Comparison of ENCODE assay signal across 8 mouse cellular contexts in genomic region chr11:101189495-101190180, GRCm38 (mm10). TPM values are rescaled to one million over a fixed set of nuclear protein-coding genes. Genes with fewer than 3 reads are reported as not detected.
A peak's percentile ranks its signal among the peaks of the same experiment; 100 is the strongest.
DNase-seq lines count a peak whose midpoint lies in the region; ATAC-seq and TF ChIP-seq lines count a peak whose summit lies in the region.

No protein-coding gene starts in this region.

- TF ChIP-seq POLR2A in MEL (IDR thresholded peaks at IDR 0.05; ENCODE audit: control insufficient read depth in 1 of 2, insufficient read depth in 1 of 2, low read depth in 1 of 2, low read length in 2 of 2, poor library complexity in 1 of 2) = peak in 1 of 2 experiments; percentile 30; a peak in 1 of 4 replicates
- no peak for TF ChIP-seq POLR2A in brain, embryonic 14.5 days (IDR thresholded peaks at IDR 0.05; ENCODE audit: borderline replicate concordance, extremely low read depth, insufficient read depth, insufficient read length, poor library complexity, severe bottlenecking)
- TF ChIP-seq POLR2A in embryonic fibroblast, embryonic 13.5 days (IDR thresholded peaks at IDR 0.05; ENCODE audit: low read depth, low read length) = peak; percentile 38; the same call in 1 of the 2 replicates

- H3K27me3 ChIP-seq in MEL (ENCODE audit: control insufficient read depth in 1 of 2, insufficient read depth in 2 of 2, low read length in 2 of 2) = no peaks in the 10 kb centered on the region
- no peaks in the 10 kb centered on the region for H3K27me3 ChIP-seq in heart, embryonic 13.5 days (replicated peaks)
- H3K27me3 ChIP-seq in lung, embryonic 16.5 days (ENCODE audit: control insufficient read depth, insufficient read depth, low read depth, low read length) = no peaks in the 10 kb centered on the region

- peak; percentile 83 to 92 for TF ChIP-seq EP300 in MEL (IDR thresholded peaks at IDR 0.05; ENCODE audit: low read depth in 1 of 2, low read length in 2 of 2)

- peak; percentile 48; the same call in 1 of the 2 replicates for ATAC-seq in heart, embryonic 13.5 days (ENCODE audit: extremely low read depth, insufficient number of reproducible peaks, low FRiP score, low TSS enrichment)
- peak; percentile 91 for ATAC-seq in lung, embryonic 16.5 days (ENCODE audit: low read depth)

- H3K27ac ChIP-seq in MEL (ENCODE audit: control insufficient read depth, low read depth, low read length) = peak overlapping the region; percentile 69
- H3K27ac ChIP-seq in embryonic fibroblast, embryonic 13.5 days (ENCODE audit: insufficient read depth, low read length) = peak overlapping the region; percentile 79
- peak overlapping the region; percentile 85 for H3K27ac ChIP-seq in heart, embryonic 13.5 days (replicated peaks)
- peak overlapping the region; percentile 90 for H3K27ac ChIP-seq in lung, embryonic 16.5 days (ENCODE audit: low read length)

- H3K4me3 ChIP-seq in MEL (ENCODE audit: control insufficient read depth in 1 of 2, insufficient read depth in 1 of 2, low read depth in 2 of 2, low read length in 2 of 2) = no peak overlapping the region; a peak in 1 of 4 replicates
- no peak overlapping the region for H3K4me3 ChIP-seq in embryonic fibroblast, embryonic 13.5 days (ENCODE audit: insufficient read depth, low read length)
- H3K4me3 ChIP-seq in heart, embryonic 13.5 days = no peak overlapping the region
- no peak overlapping the region for H3K4me3 ChIP-seq in lung, embryonic 16.5 days (ENCODE audit: low read length)

- H3K4me1 ChIP-seq in MEL (ENCODE audit: control insufficient read depth in 1 of 2, insufficient read depth in 2 of 2, low read length in 2 of 2) = peaks cover 10 to 26% of the 10 kb centered on the region in 2 experiments
- peaks cover 7% of the 10 kb centered on the region for H3K4me1 ChIP-seq in embryonic fibroblast, embryonic 13.5 days (ENCODE audit: control insufficient read depth, insufficient read depth, low read length)
- H3K4me1 ChIP-seq in heart, embryonic 13.5 days = peaks cover 51% of the 10 kb centered on the region
- peaks cover 22% of the 10 kb centered on the region for H3K4me1 ChIP-seq in lung, embryonic 16.5 days (replicated peaks; ENCODE audit: control insufficient read depth, insufficient read depth, low read length)

- H3K9ac ChIP-seq in MEL (ENCODE audit: control insufficient read depth, low read depth, low read length, poor library complexity, severe bottlenecking) = peak overlapping the region; percentile 53
- peak overlapping the region; percentile 58 for H3K9ac ChIP-seq in heart, embryonic 13.5 days
- peak overlapping the region; percentile 8; the same call in 1 of the 2 replicates for H3K9ac ChIP-seq in lung, embryonic 16.5 days (ENCODE audit: low read length)

- no peak for TF ChIP-seq RAD21 in MEL (IDR thresholded peaks at IDR 0.05; ENCODE audit: low read depth, low read length)

- H3K36me3 ChIP-seq in MEL (ENCODE audit: control insufficient read depth in 1 of 2, insufficient read depth in 2 of 2, low read length in 2 of 2) = peaks cover 0 to 23% of the 10 kb centered on the region in 2 experiments; a peak in 2 of 4 replicates
- H3K36me3 ChIP-seq in heart, embryonic 13.5 days = peaks cover 33% of the 10 kb centered on the region
- no peaks in the 10 kb centered on the region for H3K36me3 ChIP-seq in lung, embryonic 16.5 days (ENCODE audit: control insufficient read depth, insufficient read depth, low read length)

- H3K9me3 ChIP-seq in MEL (replicated peaks; ENCODE audit: insufficient read depth, low read length) = no peaks in the 10 kb centered on the region
- no peaks in the 10 kb centered on the region for H3K9me3 ChIP-seq in heart, embryonic 13.5 days
- no peaks in the 10 kb centered on the region for H3K9me3 ChIP-seq in lung, embryonic 16.5 days (ENCODE audit: control insufficient read depth, low read length)

- WGBS in heart, embryonic 13.5 days = 12% methylated on average over 6 of the region's 6 CpGs
- WGBS in lung, embryonic 16.5 days = 13% methylated on average over 6 of the region's 6 CpGs

- H3K79me2 ChIP-seq in MEL (ENCODE audit: control insufficient read depth, insufficient read depth, low read length, poor library complexity) = no peaks in the 10 kb centered on the region

- peak overlapping the region; percentile 36 for H3K4me2 ChIP-seq in heart, embryonic 13.5 days
- H3K4me2 ChIP-seq in lung, embryonic 16.5 days (ENCODE audit: low read depth, low read length) = 0 out of 2 replicates have a peak overlapping the region, but pooled peaks have one; percentile 4

- peak; percentile 91 for DNase-seq in MEL (ENCODE audit: low read depth, low spot score)
- peak; percentile 90 for DNase-seq in brain, embryonic 14.5 days (ENCODE audit: low read depth)
- DNase-seq in kidney, postnatal 10 days = peak; percentile 79
- peak; percentile 54 for DNase-seq in retina, embryonic 14.5 days (ENCODE audit: low spot score)
- no peak for DNase-seq in thymus, postnatal 25 days

- no peak for TF ChIP-seq CTCF in MEL (IDR thresholded peaks at IDR 0.05 in 2 of 3, conservative IDR thresholded peaks at IDR 0.05 in 1 of 3; ENCODE audit: control insufficient read depth in 1 of 3, insufficient read depth in 1 of 3, low read depth in 2 of 3, low read length in 3 of 3, poor library complexity in 1 of 3, severe bottlenecking in 1 of 3)
- TF ChIP-seq CTCF in brain, embryonic 14.5 days (IDR thresholded peaks at IDR 0.05; ENCODE audit: borderline replicate concordance, extremely low read depth, insufficient read depth, insufficient read length) = no peak
- TF ChIP-seq CTCF in embryonic fibroblast, embryonic 13.5 days (IDR thresholded peaks at IDR 0.05; ENCODE audit: borderline replicate concordance, insufficient read depth, low read length) = no peak

TF ChIP-seq in MEL, 35 proteins besides CTCF, POLR2A, EP300 and RAD21 (continues in another document):
- peak; percentile 51; the same call in 1 of the 2 replicates for TF ChIP-seq ELF1 (IDR thresholded peaks at IDR 0.05; ENCODE audit: low read depth, low read length)
- peak; percentile 87 for TF ChIP-seq SIN3A (IDR thresholded peaks at IDR 0.05; ENCODE audit: low read length)
- TF ChIP-seq NRF1 (IDR thresholded peaks at IDR 0.05; ENCODE audit: insufficient read depth, low read depth, low read length, poor library complexity, severe bottlenecking) = no peak
- 0 out of 2 replicates have a peak, but pooled peaks have one; percentile 35 for TF ChIP-seq JUND (IDR thresholded peaks at IDR 0.05; ENCODE audit: low read depth, low read length)
- peak; percentile 37; the same call in 1 of the 2 replicates for TF ChIP-seq KAT2A (conservative IDR thresholded peaks at IDR 0.05; ENCODE audit: low read depth, low read length)
- no peak for TF ChIP-seq SMC3 (IDR thresholded peaks at IDR 0.05; ENCODE audit: low read depth, low read length)
- peak; percentile 52 for TF ChIP-seq MAX (IDR thresholded peaks at IDR 0.05; ENCODE audit: low read length)
- no peak for TF ChIP-seq GABPA (IDR thresholded peaks at IDR 0.05; ENCODE audit: low read depth, low read length)

RNA-seq across cellular contexts. Expression of gene Ccr10, which starts 14.4 kb away (rescaled TPM):
- total RNA-seq in MEL (2012; rRNA removed) = not detected in 2 replicates
- not detected for polyA plus RNA-seq in MEL (2012; ENCODE audit: insufficient read depth in 1 of 2, insufficient read length in 2 of 2, low read depth in 1 of 2, low replicate concordance in 2 of 2, missing spikeins in 1 of 2)
- 0.19 and 0.20 TPM in 2 replicates for polyA plus RNA-seq in brain, embryonic 14.5 days (2012; rRNA removed)
- polyA plus RNA-seq in embryonic fibroblast, embryonic 13.5 days (2011; ENCODE audit: insufficient read length, low read depth, missing spikeins) = not detected in 2 replicates
- 0.19 and 0.33 TPM in 2 replicates for polyA plus RNA-seq in heart, embryonic 13.5 days (2015; fragmentation: Nextera tagmentation; extraction: Ambion mirVana)
- polyA plus RNA-seq in lung, embryonic 16.5 days (2015; fragmentation: Nextera tagmentation; extraction: Ambion mirVana) = 0.23 and 0.35 TPM in 2 replicates

RNA-seq across cellular contexts. Expression of gene Plekhh3, which starts 18.5 kb away (rescaled TPM):
- 0.81 and 1.4 TPM in 2 replicates for total RNA-seq in MEL (2012; rRNA removed)
- 1 to 10 TPM in 1 of 2 experiments, not detected in 1; 1.5 TPM for polyA plus RNA-seq in MEL (2012; ENCODE audit: insufficient read depth in 1 of 2, insufficient read length in 2 of 2, low read depth in 1 of 2, low replicate concordance in 2 of 2, missing spikeins in 1 of 2)
- polyA plus RNA-seq in brain, embryonic 14.5 days (2012; rRNA removed) = 9.5 and 12.0 TPM in 2 replicates
- 7.1 and 11.5 TPM in 2 replicates for polyA plus RNA-seq in embryonic fibroblast, embryonic 13.5 days (2011; ENCODE audit: insufficient read length, low read depth, missing spikeins)
- polyA plus RNA-seq in heart, embryonic 13.5 days (2015; fragmentation: Nextera tagmentation; extraction: Ambion mirVana) = 7.6 and 8.5 TPM in 2 replicates
- polyA plus RNA-seq in lung, embryonic 16.5 days (2015; fragmentation: Nextera tagmentation; extraction: Ambion mirVana) = 17.0 and 17.1 TPM in 2 replicates

RNA-seq across cellular contexts. Expression of gene Cntnap1, which starts 19.3 kb away (rescaled TPM):
- total RNA-seq in MEL (2012; rRNA removed) = not detected in 2 replicates
- under 1 TPM in 1 of 2 experiments, not detected in 1; 0.01 TPM for polyA plus RNA-seq in MEL (2012; ENCODE audit: insufficient read depth in 1 of 2, insufficient read length in 2 of 2, low read depth in 1 of 2, low replicate concordance in 2 of 2, missing spikeins in 1 of 2)
- 2.7 and 6.9 TPM in 2 replicates for polyA plus RNA-seq in brain, embryonic 14.5 days (2012; rRNA removed)
- 3.0 TPM in 2 replicates for polyA plus RNA-seq in embryonic fibroblast, embryonic 13.5 days (2011; ENCODE audit: insufficient read length, low read depth, missing spikeins)
- polyA plus RNA-seq in heart, embryonic 13.5 days (2015; fragmentation: Nextera tagmentation; extraction: Ambion mirVana) = 0.52 and 0.55 TPM in 2 replicates
- polyA plus RNA-seq in lung, embryonic 16.5 days (2015; fragmentation: Nextera tagmentation; extraction: Ambion mirVana) = 1.1 and 1.2 TPM in 2 replicates

RNA-seq across cellular contexts. Expression of gene Tubg2, which starts 33.9 kb away (rescaled TPM):
- not detected in 2 replicates for total RNA-seq in MEL (2012; rRNA removed)
- not detected for polyA plus RNA-seq in MEL (2012; ENCODE audit: insufficient read depth in 1 of 2, insufficient read length in 2 of 2, low read depth in 1 of 2, low replicate concordance in 2 of 2, missing spikeins in 1 of 2)
- polyA plus RNA-seq in brain, embryonic 14.5 days (2012; rRNA removed) = 25.3 and 30.7 TPM in 2 replicates
- 5.5 and 6.1 TPM in 2 replicates for polyA plus RNA-seq in embryonic fibroblast, embryonic 13.5 days (2011; ENCODE audit: insufficient read length, low read depth, missing spikeins)
- polyA plus RNA-seq in heart, embryonic 13.5 days (2015; fragmentation: Nextera tagmentation; extraction: Ambion mirVana) = 3.1 and 4.3 TPM in 2 replicates
- polyA plus RNA-seq in lung, embryonic 16.5 days (2015; fragmentation: Nextera tagmentation; extraction: Ambion mirVana) = 3.1 TPM in 2 replicates

RNA-seq across cellular contexts. Expression of gene Ezh1, which starts 36.6 kb away (rescaled TPM):
- 5.0 and 6.3 TPM in 2 replicates for total RNA-seq in MEL (2012; rRNA removed)
- 1 to 10 TPM in 1 of 2 experiments, not detected in 1; 8.4 TPM for polyA plus RNA-seq in MEL (2012; ENCODE audit: insufficient read depth in 1 of 2, insufficient read length in 2 of 2, low read depth in 1 of 2, low replicate concordance in 2 of 2, missing spikeins in 1 of 2)
- polyA plus RNA-seq in brain, embryonic 14.5 days (2012; rRNA removed) = 27.2 and 29.3 TPM in 2 replicates
- 13.9 and 14.4 TPM in 2 replicates for polyA plus RNA-seq in embryonic fibroblast, embryonic 13.5 days (2011; ENCODE audit: insufficient read length, low read depth, missing spikeins)
- polyA plus RNA-seq in heart, embryonic 13.5 days (2015; fragmentation: Nextera tagmentation; extraction: Ambion mirVana) = 11.6 and 11.7 TPM in 2 replicates
- 19.4 and 20.8 TPM in 2 replicates for polyA plus RNA-seq in lung, embryonic 16.5 days (2015; fragmentation: Nextera tagmentation; extraction: Ambion mirVana)

Comparison
In these comparisons a context has a peak if more than half of its experiments do, and no peak if none do; other contexts are left out.
1. H3K9ac ChIP-seq: peak in every context shown above with its lines; median percentile 58 in heart, embryonic 13.5 days; 53 in MEL; 8 in lung, embryonic 16.5 days.